Mouse (Mus musculus) limb, embryonic 15.5 days (tissue): Measurements from ENCODE around the gene Rnf4. TPM values are rescaled to one million over a fixed set of nuclear protein-coding genes. Genes with fewer than 3 reads are reported as not detected.

ENCODE experiments used
- ATAC-seq: fragments of 200-750 bp; cut with Nextera tagmentation; 2 replicates; pipeline ENCODE4 v1.8.0; 2017; ENCODE audit warnings: low read depth, moderate TSS enrichment; ENCODE audit not compliant: insufficient number of reproducible peaks, low FRiP score, low TSS enrichment
- H3K27ac ChIP-seq: fragments of 300-500 bp; sonication (generic); 2 replicates; pipeline ENCODE4 v1.5.1; 2015; ENCODE audit warnings: moderate library complexity, mild to moderate bottlenecking, inconsistent platforms
- H3K27me3 ChIP-seq: fragments of 300-500 bp; sonication (generic); 2 replicates; pipeline ENCODE4 v1.6.1; 2015; ENCODE audit warnings: inconsistent platforms
- H3K36me3 ChIP-seq: fragments of 300-500 bp; sonication (generic); 2 replicates; pipeline ENCODE4 v1.6.1; 2015; ENCODE audit warnings: inconsistent platforms
- H3K4me1 ChIP-seq: fragments of 300-500 bp; sonication (generic); 2 replicates; pipeline ENCODE4 v1.6.1; 2015; ENCODE audit warnings: inconsistent platforms
- H3K4me2 ChIP-seq: fragments of 300-500 bp; sonication (generic); 2 replicates; pipeline ENCODE4 v1.6.1; 2015; ENCODE audit warnings: mild to moderate bottlenecking, inconsistent platforms
- H3K4me3 ChIP-seq: fragments of 300-500 bp; sonication (generic); 2 replicates; pipeline ENCODE4 v1.5.1; 2015; ENCODE audit warnings: mild to moderate bottlenecking, inconsistent platforms
- H3K9ac ChIP-seq: fragments of 300-500 bp; sonication (generic); 2 replicates; pipeline ENCODE4 v1.6.1; 2015; ENCODE audit warnings: inconsistent platforms
- H3K9me3 ChIP-seq: fragments of 300-500 bp; sonication (generic); 2 replicates; pipeline ENCODE4 v1.6.1; 2016; ENCODE audit warnings: inconsistent platforms
- WGBS: fragments of 180-500 bp; shearing (Covaris S2); methylation state at CpG from one replicate; pipeline ENCODE4 v1.1.7; 2015; 5-methylcytosine and 5-hydroxymethylcytosine counted together
- polyA plus RNA-seq: library from polyadenylated mRNA; unstranded; fragments of >200 nt; fragmentation: Nextera tagmentation; extraction: Ambion mirVana; gene quantifications from 2 replicates; pipeline ENCODE4 v1.2.1, GENCODE M21; 2015

Rnf4 gene
- polyA plus RNA-seq, 1 experiment from 2014 or later = 151 TPM

GRCm38 (mm10) chr5:34352084-34352631 lies 16.1 kb downstream of the Rnf4 start:
- Histone ChIP-seq H3K4me2 (no peak overlapping the region), H3K36me3 (peaks cover 94% of the 10 kb centered on the region), H3K9me3 (no peaks in the 10 kb centered on the region), H3K9ac (no peak overlapping the region), H3K27ac (no peak overlapping the region), H3K4me3 (no peak overlapping the region), H3K27me3 (no peaks in the 10 kb centered on the region), H3K4me1 (no peaks in the 10 kb centered on the region)
- 78% methylated on average over 3 of the region's 3 CpGs for WGBS
- no peak for ATAC-seq

DNA sequence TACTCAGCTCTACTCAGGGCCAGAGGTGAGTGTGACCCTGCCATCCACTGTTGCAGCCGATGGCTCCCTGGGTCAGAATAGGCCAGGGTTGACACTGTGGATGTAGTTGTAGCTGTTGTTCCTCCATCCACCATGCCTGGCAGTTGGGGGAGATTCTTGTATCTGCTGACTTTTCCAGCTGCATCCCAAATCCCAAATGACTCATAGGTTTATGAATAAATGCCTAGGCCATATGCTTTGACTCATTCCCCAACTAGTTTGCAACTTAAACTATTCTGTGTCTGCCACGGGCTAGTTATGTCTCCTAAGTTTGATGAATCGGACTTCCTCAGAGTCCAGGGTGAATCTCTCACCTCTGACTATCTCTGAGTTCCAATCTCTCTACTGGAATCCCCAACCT lies 24.2 kb downstream of the Rnf4 start:
- 89% methylated on average over 3 of the region's 3 CpGs for WGBS

GRCm38 (mm10) chr5:34363115-34363514 lies 27.0 kb downstream of the Rnf4 start:
- H3K27me3 ChIP-seq = no peaks in the 10 kb centered on the region
- H3K4me2 ChIP-seq = no peak overlapping the region
- H3K4me3 ChIP-seq = no peak overlapping the region
- no peaks in the 10 kb centered on the region for H3K4me1 ChIP-seq
- ATAC-seq = no peak
- peaks cover 36% of the 10 kb centered on the region for H3K36me3 ChIP-seq
- no peak overlapping the region for H3K9ac ChIP-seq
- H3K27ac ChIP-seq = no peak overlapping the region
- no peaks in the 10 kb centered on the region for H3K9me3 ChIP-seq

More for the DNA sequence above, 24.2 kb downstream of the Rnf4 start:
- no peak overlapping the region for H3K4me2 ChIP-seq
- peaks cover 60% of the 10 kb centered on the region for H3K36me3 ChIP-seq
- no peaks in the 10 kb centered on the region for H3K27me3 ChIP-seq
- H3K9me3 ChIP-seq = no peaks in the 10 kb centered on the region
- no peak overlapping the region for H3K27ac ChIP-seq
- no peaks in the 10 kb centered on the region for H3K4me1 ChIP-seq
- H3K4me3 ChIP-seq = no peak overlapping the region
- no peak overlapping the region for H3K9ac ChIP-seq
- ATAC-seq = no peak

DNA sequence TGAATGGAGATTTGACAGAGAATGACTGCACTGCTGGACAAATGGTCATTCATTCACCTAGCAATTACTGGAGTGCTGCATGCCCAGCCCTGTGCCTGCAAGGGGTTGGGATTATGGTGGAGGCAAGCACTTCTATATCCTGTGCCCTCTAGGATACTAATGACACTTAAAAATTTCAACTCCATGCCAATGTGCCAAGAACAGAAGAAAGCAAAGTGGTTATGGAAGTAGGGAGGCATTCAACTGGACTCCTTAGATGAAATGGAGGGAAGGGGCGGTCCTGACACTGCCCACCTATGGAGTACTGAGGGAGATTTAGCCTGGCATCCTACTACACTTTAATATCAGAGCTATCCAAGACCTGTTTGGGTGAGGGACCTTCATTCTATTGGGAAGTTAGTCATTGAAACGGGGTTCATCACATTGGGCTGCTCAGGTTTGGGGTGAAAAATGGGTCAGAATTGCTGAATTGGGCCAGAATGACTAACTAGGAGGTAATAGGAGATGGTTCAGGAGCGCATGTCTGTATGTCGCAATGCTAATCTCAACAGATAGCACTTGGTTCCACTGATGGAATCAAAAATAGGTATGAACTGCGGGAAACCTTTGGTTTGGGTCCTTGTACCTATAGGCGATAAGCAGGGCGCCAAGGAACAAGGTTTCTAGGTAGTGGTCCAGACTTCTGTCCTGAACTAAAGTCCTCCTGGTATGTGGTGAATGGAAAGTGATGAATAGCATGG lies 32.6 kb downstream of the Rnf4 start:
- H3K27me3 ChIP-seq = no peaks in the 10 kb centered on the region
- 71% methylated on average over 7 of the region's 7 CpGs for WGBS
- peak overlapping the region; percentile 83 for H3K27ac ChIP-seq

DNA sequence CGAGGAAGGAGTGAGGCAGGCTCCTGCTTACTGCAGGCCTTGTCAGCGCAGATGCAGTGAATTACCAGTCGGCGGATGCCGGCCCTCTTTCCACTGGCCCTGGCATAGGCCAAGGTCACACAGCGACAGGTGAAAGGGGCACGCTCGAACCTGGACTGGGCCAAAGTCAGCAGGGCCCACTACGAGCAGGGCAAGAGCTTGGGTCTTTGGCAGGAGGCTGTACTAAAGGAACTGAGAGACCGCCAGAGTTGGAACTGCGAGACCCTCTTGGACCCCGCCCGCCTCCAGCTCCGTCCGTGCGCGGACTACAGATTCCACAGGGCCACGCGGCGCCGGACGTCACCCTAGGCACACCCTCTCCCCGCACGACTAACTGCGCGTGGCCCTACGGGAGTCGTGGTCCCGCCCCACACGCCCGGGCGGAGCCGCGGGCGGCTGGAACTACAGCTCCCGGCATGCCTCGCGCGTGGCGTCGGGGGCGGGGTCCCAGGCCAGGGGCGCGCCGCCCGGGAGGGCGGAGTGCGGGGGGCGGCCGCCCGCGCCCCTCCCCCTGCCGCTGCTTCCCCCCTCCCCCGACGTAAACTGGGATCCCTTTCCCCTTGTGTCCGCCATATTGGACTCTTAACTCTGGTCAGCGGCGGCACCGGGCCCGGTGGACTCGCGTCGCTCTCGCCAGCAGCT lies 33.4 kb downstream of the Rnf4 start, which contains the start of gene Fam193a:
Fam193a (plus strand) TSS at position 593 of the 681 bp plus-strand sequence.
- no peaks in the 10 kb centered on the region for H3K27me3 ChIP-seq
- H3K9ac ChIP-seq = peak within 1 kb of the TSS; percentile 96
- no peaks in the 10 kb centered on the region for H3K9me3 ChIP-seq
- peak within 1 kb of the TSS; percentile 67 for H3K4me2 ChIP-seq
- peaks cover 18% of the 10 kb centered on the region for H3K4me1 ChIP-seq
- WGBS = under 1% methylated on average over 47 of the region's 64 CpGs
- peak within 1 kb of the TSS; percentile 85 for H3K27ac ChIP-seq
- ATAC-seq = peak; percentile 100
- H3K36me3 ChIP-seq = peaks cover 5% of the 10 kb centered on the region; the same call in 1 of the 2 replicates
- H3K4me3 ChIP-seq = peak within 1 kb of the TSS; percentile 86

More for the DNA sequence above, 32.6 kb downstream of the Rnf4 start:
- Histone ChIP-seq H3K4me3 (peak overlapping the region; percentile 86), H3K9ac (peak overlapping the region; percentile 58), H3K36me3 (peaks cover 7% of the 10 kb centered on the region), H3K4me2 (peak overlapping the region; percentile 67), H3K4me1 (peaks cover 18% of the 10 kb centered on the region), H3K9me3 (no peaks in the 10 kb centered on the region)
- no peak for ATAC-seq

GRCm38 (mm10) chr5:34370022-34370823 lies 34.1 kb downstream of the Rnf4 start:
- ATAC-seq = no peak
- H3K4me3 ChIP-seq = peak overlapping the region; percentile 86
- peak overlapping the region; percentile 58 for H3K4me2 ChIP-seq
- H3K9me3 ChIP-seq = no peaks in the 10 kb centered on the region
- H3K27me3 ChIP-seq = no peaks in the 10 kb centered on the region
- H3K4me1 ChIP-seq = peaks cover 18% of the 10 kb centered on the region
- H3K36me3 ChIP-seq = no peaks in the 10 kb centered on the region; the same call in 1 of the 2 replicates
- WGBS = under 1% methylated on average over 54 of the region's 114 CpGs
- H3K9ac ChIP-seq = peak overlapping the region; percentile 96
- H3K27ac ChIP-seq = peak overlapping the region; percentile 85

DNA sequence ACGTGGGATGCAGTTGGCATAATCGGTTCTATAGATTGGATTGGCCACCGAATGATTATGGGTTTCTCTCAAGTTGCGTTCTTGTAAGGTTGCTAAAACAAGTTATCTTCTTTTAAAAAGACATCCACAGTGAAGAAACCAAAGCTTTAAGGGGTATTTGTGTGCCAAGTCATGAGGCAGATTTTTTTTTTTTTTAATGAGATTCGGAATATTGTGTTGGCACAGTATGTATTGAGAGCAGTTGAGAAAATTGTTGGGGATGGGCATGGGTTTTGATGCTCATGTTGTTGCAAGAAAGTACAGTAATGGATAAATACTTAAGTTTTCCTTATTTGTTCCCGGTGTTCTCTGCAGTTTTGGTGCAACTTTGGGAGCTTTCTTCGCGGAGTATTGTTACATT lies 34.8 kb downstream of the Rnf4 start:
- Histone ChIP-seq H3K9me3 (no peaks in the 10 kb centered on the region), H3K27ac (no peak overlapping the region), H3K4me2 (peak overlapping the region; percentile 58), H3K4me3 (peak overlapping the region; percentile 86), H3K27me3 (no peaks in the 10 kb centered on the region), H3K9ac (peak overlapping the region; percentile 96), H3K36me3 (no peaks in the 10 kb centered on the region), H3K4me1 (peaks cover 18% of the 10 kb centered on the region)
- no peak for ATAC-seq
- WGBS = 22% methylated on average over 8 of the region's 8 CpGs

DNA sequence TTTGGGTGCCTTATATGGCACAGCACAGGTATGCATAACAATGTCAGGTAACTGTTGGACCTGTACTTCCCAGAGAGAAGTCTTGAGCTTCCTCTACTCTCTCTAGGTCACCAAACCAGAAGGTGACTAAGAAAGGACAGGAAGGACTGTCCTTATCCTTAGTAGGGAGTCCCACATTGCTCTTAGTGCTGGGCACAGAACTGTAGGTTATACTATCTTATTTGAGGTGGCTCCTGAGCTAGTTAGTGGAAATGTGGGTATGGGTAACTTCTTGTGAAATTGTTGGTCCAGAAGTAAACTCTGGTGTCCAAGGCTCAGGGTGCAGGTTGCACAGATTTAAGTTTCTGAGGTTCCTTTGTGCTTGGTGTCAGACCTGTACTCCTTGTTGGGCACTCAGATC lies 36.1 kb downstream of the Rnf4 start:
- Histone ChIP-seq H3K27me3 (no peaks in the 10 kb centered on the region), H3K4me1 (peaks cover 18% of the 10 kb centered on the region), H3K27ac (no peak overlapping the region), H3K9ac (no peak overlapping the region), H3K36me3 (no peaks in the 10 kb centered on the region), H3K4me3 (no peak overlapping the region), H3K4me2 (no peak overlapping the region), H3K9me3 (no peaks in the 10 kb centered on the region)
- no peak for ATAC-seq

DNA sequence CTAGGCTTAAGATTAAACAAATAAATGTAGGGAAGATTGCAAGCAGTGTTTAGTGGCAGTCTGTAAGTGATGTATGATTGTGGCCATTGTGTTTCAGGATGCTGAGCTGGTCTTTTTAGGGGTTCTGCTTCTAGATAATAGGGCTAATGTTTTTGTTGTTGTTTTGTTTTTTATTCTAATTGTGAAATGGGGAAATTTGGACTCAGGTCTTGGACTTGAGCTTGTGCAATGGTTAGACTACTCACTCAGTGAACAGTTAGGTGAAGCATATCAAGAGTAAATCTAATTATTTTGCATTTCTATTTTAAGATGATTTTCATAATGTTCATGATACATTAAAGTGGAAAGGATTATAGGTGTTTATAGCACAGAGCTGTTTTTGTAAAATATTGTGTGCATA lies 36.5 kb downstream of the Rnf4 start:
- Histone ChIP-seq H3K27me3 (no peaks in the 10 kb centered on the region), H3K4me1 (peaks cover 18% of the 10 kb centered on the region), H3K36me3 (no peaks in the 10 kb centered on the region), H3K9ac (no peak overlapping the region), H3K4me3 (no peak overlapping the region), H3K27ac (no peak overlapping the region), H3K4me2 (no peak overlapping the region), H3K9me3 (no peaks in the 10 kb centered on the region)
- ATAC-seq = no peak

- no peak overlapping the region for H3K4me3 ChIP-seq
- no peak overlapping the region for H3K4me2 ChIP-seq
- no peaks in the 10 kb centered on the region for H3K9me3 ChIP-seq
- H3K27ac ChIP-seq = no peak overlapping the region
- H3K36me3 ChIP-seq = no peaks in the 10 kb centered on the region
- H3K4me1 ChIP-seq = peaks cover 8% of the 10 kb centered on the region; the same call in 1 of the 2 replicates
- no peak for ATAC-seq
- no peak overlapping the region for H3K9ac ChIP-seq
- H3K27me3 ChIP-seq = no peaks in the 10 kb centered on the region
Measured at GRCm38 (mm10) chr5:34378787-34379186, 42.7 kb downstream of the Rnf4 start.

DNA sequence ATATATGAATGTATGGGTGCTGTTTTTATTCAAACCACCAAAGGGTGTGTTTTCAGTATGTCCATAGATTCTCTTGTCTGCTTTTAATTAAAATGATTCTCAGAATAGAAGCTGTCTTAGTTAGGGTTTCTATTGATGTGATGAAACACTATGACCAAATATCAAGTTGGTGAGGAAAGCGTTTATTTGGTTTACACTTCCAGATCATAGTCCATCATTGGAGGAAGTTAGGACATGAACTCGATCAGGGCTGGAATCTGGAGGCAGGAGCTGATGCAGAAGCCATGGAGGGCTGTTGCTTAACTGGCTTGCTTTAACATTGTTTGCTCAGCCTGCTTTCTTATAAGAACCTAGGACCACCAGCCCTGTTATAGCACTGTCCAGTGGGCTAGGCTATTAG lies 45.6 kb downstream of the Rnf4 start:
- 92% methylated on average over 2 of the region's 2 CpGs for WGBS
- no peak for ATAC-seq
- no peak overlapping the region for H3K27ac ChIP-seq
- H3K4me3 ChIP-seq = no peak overlapping the region
- H3K4me1 ChIP-seq = peaks cover 8% of the 10 kb centered on the region; the same call in 1 of the 2 replicates
- H3K4me2 ChIP-seq = no peak overlapping the region
- H3K36me3 ChIP-seq = peaks cover 8% of the 10 kb centered on the region; the same call in 1 of the 2 replicates
- no peaks in the 10 kb centered on the region for H3K27me3 ChIP-seq
- H3K9ac ChIP-seq = no peak overlapping the region
- H3K9me3 ChIP-seq = no peaks in the 10 kb centered on the region
